Mouse (Mus musculus) testis, adult 2 months (tissue): Measurements from ENCODE around the gene Atp13a2.

ENCODE experiments used
- CTCF ChIP-seq: fragments of 200-500 bp; IDR thresholded peaks from 2 replicates; pipeline ENCODE4 v1.5.1; 2012; ENCODE audit warnings: low read depth, mild to moderate bottlenecking, inconsistent platforms, low read length, moderate library complexity; ENCODE audit not compliant: control insufficient read depth, insufficient read depth, insufficient replicate concordance
- POLR2A ChIP-seq: fragments of 200-500 bp; IDR thresholded peaks from 2 replicates; pipeline ENCODE4 v1.6.1; 2012; ENCODE audit warnings: low read depth, mild to moderate bottlenecking, inconsistent platforms, low read length, moderate library complexity; ENCODE audit not compliant: control insufficient read depth

DNA sequence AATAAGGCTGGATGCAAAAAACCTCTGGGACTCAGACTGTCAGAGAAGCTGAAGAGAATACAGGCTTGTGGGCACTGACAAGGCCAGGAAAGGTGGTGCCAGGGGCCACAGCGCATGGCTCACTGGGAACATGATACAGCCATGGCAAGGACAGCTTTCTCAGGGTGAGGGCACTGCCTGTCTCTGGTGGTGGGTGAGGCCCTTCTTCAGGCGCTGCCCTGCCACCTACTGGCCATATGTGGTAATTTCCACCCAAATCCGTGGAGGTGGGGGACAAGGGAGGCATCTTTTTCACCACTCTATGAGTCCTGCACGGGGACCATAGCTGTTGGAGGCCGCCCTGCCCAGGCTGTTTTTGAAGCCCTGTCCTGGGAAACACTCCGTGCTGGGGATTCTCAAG is 45.1 kb downstream of the Atp13a2 start:
- TF ChIP-seq CTCF (peak; percentile 94), POLR2A (no peak)
